Mouse (Mus musculus): ENCODE results near the gene Frmd4a. TPM values are rescaled to one million over a fixed set of nuclear protein-coding genes. Genes with fewer than 3 reads are reported as not detected.

Gene Frmd4a
- polyA plus RNA-seq, 1 experiment from 2014 or later, result 17.7 TPM

- H3K4me3 ChIP-seq (ENCODE audit: control insufficient read depth in 1 of 2, insufficient read depth in 1 of 2, low read depth in 1 of 2, low read length in 2 of 2), result no peak overlapping the region
- no peak overlapping the region for H3K4me2 ChIP-seq (ENCODE audit: low read length)
- no peaks in the 10 kb centered on the region for H3K36me3 ChIP-seq (ENCODE audit: control insufficient read depth, insufficient read depth, low read length)
- no peaks in the 10 kb centered on the region for H3K27me3 ChIP-seq (ENCODE audit: control insufficient read depth, insufficient read depth, low read length)
- no peak for ATAC-seq (ENCODE audit: insufficient number of reproducible peaks, insufficient read depth, low FRiP score, low read depth)
- H3K4me1 ChIP-seq (ENCODE audit: control insufficient read depth in 2 of 2, insufficient read depth in 2 of 2, low read length in 2 of 2), result no peaks in the 10 kb centered on the region
- H3K9ac ChIP-seq (ENCODE audit: low read length), result no peak overlapping the region
- 69% methylated on average over 9 of the region's 9 CpGs for WGBS
- no peak overlapping the region for H3K27ac ChIP-seq (replicated peaks in 1 of 2; ENCODE audit: control insufficient read depth in 1 of 2, insufficient read depth in 1 of 2, low read depth in 2 of 2, low read length in 2 of 2)
- H3K9me3 ChIP-seq (ENCODE audit: control insufficient read depth, low read length), result no peaks in the 10 kb centered on the region
Observed at GRCm38 (mm10) chr2:4361981-4362834, 344.7 kb downstream of the Frmd4a start.

- no peak for ATAC-seq (ENCODE audit: insufficient number of reproducible peaks, insufficient read depth, low FRiP score, low read depth)
Observed at GRCm38 (mm10) chr2:4364908-4365307, 347.4 kb downstream of the Frmd4a start.

GRCm38 (mm10) chr2:4368544-4368943 lies 351.0 kb downstream of the Frmd4a start:
- H3K9ac ChIP-seq (ENCODE audit: low read length), result no peak overlapping the region
- H3K27ac ChIP-seq (replicated peaks in 1 of 2; ENCODE audit: control insufficient read depth in 1 of 2, insufficient read depth in 1 of 2, low read depth in 2 of 2, low read length in 2 of 2), result no peak overlapping the region
- WGBS, result 44% methylated on average over 6 of the region's 6 CpGs
- H3K4me3 ChIP-seq (ENCODE audit: control insufficient read depth in 1 of 2, insufficient read depth in 1 of 2, low read depth in 1 of 2, low read length in 2 of 2), result no peak overlapping the region
- ATAC-seq (ENCODE audit: insufficient number of reproducible peaks, insufficient read depth, low FRiP score, low read depth), result no peak
- no peaks in the 10 kb centered on the region for H3K9me3 ChIP-seq (ENCODE audit: control insufficient read depth, low read length)
- H3K27me3 ChIP-seq (ENCODE audit: control insufficient read depth, insufficient read depth, low read length), result no peaks in the 10 kb centered on the region
- H3K4me1 ChIP-seq (ENCODE audit: control insufficient read depth in 2 of 2, insufficient read depth in 2 of 2, low read length in 2 of 2), result no peaks in the 10 kb centered on the region; a peak in 1 of 4 replicates
- no peak overlapping the region for H3K4me2 ChIP-seq (ENCODE audit: low read length)
- H3K36me3 ChIP-seq (ENCODE audit: control insufficient read depth, insufficient read depth, low read length), result no peaks in the 10 kb centered on the region

More at GRCm38 (mm10) chr2:4364908-4365307, 347.4 kb downstream of the Frmd4a start:
- H3K4me2 ChIP-seq (ENCODE audit: low read length), result no peak overlapping the region
- no peaks in the 10 kb centered on the region for H3K27me3 ChIP-seq (ENCODE audit: control insufficient read depth, insufficient read depth, low read length)
- WGBS, result 78% methylated on average over 4 of the region's 4 CpGs
- no peaks in the 10 kb centered on the region; a peak in 1 of 4 replicates for H3K4me1 ChIP-seq (ENCODE audit: control insufficient read depth in 2 of 2, insufficient read depth in 2 of 2, low read length in 2 of 2)
- no peak overlapping the region for H3K4me3 ChIP-seq (ENCODE audit: control insufficient read depth in 1 of 2, insufficient read depth in 1 of 2, low read depth in 1 of 2, low read length in 2 of 2)
- H3K27ac ChIP-seq (replicated peaks in 1 of 2; ENCODE audit: control insufficient read depth in 1 of 2, insufficient read depth in 1 of 2, low read depth in 2 of 2, low read length in 2 of 2), result no peak overlapping the region
- H3K9ac ChIP-seq (ENCODE audit: low read length), result no peak overlapping the region
- H3K36me3 ChIP-seq (ENCODE audit: control insufficient read depth, insufficient read depth, low read length), result no peaks in the 10 kb centered on the region
- H3K9me3 ChIP-seq (ENCODE audit: control insufficient read depth, low read length), result no peaks in the 10 kb centered on the region

GRCm38 (mm10) chr2:4370499-4370898 lies 353.0 kb downstream of the Frmd4a start:
- no peaks in the 10 kb centered on the region for H3K9me3 ChIP-seq (ENCODE audit: control insufficient read depth, low read length)
- H3K4me1 ChIP-seq (ENCODE audit: control insufficient read depth in 2 of 2, insufficient read depth in 2 of 2, low read length in 2 of 2), result no peaks in the 10 kb centered on the region; a peak in 1 of 4 replicates
- no peak overlapping the region for H3K4me2 ChIP-seq (ENCODE audit: low read length)
- no peaks in the 10 kb centered on the region for H3K36me3 ChIP-seq (ENCODE audit: control insufficient read depth, insufficient read depth, low read length)
- no peak overlapping the region for H3K4me3 ChIP-seq (ENCODE audit: control insufficient read depth in 1 of 2, insufficient read depth in 1 of 2, low read depth in 1 of 2, low read length in 2 of 2)
- no peak overlapping the region for H3K9ac ChIP-seq (ENCODE audit: low read length)
- H3K27me3 ChIP-seq (ENCODE audit: control insufficient read depth, insufficient read depth, low read length), result no peaks in the 10 kb centered on the region
- ATAC-seq (ENCODE audit: insufficient number of reproducible peaks, insufficient read depth, low FRiP score, low read depth), result no peak
- no peak overlapping the region for H3K27ac ChIP-seq (replicated peaks in 1 of 2; ENCODE audit: control insufficient read depth in 1 of 2, insufficient read depth in 1 of 2, low read depth in 2 of 2, low read length in 2 of 2)
- WGBS, result 79% methylated on average over 7 of the region's 7 CpGs

GRCm38 (mm10) chr2:4371341-4371740 lies 353.8 kb downstream of the Frmd4a start:
- H3K4me2 ChIP-seq (ENCODE audit: low read length), result no peak overlapping the region
- H3K9ac ChIP-seq (ENCODE audit: low read length), result no peak overlapping the region
- ATAC-seq (ENCODE audit: insufficient number of reproducible peaks, insufficient read depth, low FRiP score, low read depth), result no peak
- H3K27me3 ChIP-seq (ENCODE audit: control insufficient read depth, insufficient read depth, low read length), result no peaks in the 10 kb centered on the region
- H3K27ac ChIP-seq (replicated peaks in 1 of 2; ENCODE audit: control insufficient read depth in 1 of 2, insufficient read depth in 1 of 2, low read depth in 2 of 2, low read length in 2 of 2), result no peak overlapping the region
- WGBS, result 96% methylated on average over 1 of the region's 1 CpGs
- no peaks in the 10 kb centered on the region; a peak in 1 of 4 replicates for H3K4me1 ChIP-seq (ENCODE audit: control insufficient read depth in 2 of 2, insufficient read depth in 2 of 2, low read length in 2 of 2)
- H3K4me3 ChIP-seq (ENCODE audit: control insufficient read depth in 1 of 2, insufficient read depth in 1 of 2, low read depth in 1 of 2, low read length in 2 of 2), result no peak overlapping the region
- H3K9me3 ChIP-seq (ENCODE audit: control insufficient read depth, low read length), result no peaks in the 10 kb centered on the region
- H3K36me3 ChIP-seq (ENCODE audit: control insufficient read depth, insufficient read depth, low read length), result no peaks in the 10 kb centered on the region

- no peak overlapping the region for H3K4me3 ChIP-seq (ENCODE audit: control insufficient read depth in 1 of 2, insufficient read depth in 1 of 2, low read depth in 1 of 2, low read length in 2 of 2)
- no peaks in the 10 kb centered on the region for H3K36me3 ChIP-seq (ENCODE audit: control insufficient read depth, insufficient read depth, low read length)
- ATAC-seq (ENCODE audit: insufficient number of reproducible peaks, insufficient read depth, low FRiP score, low read depth), result no peak
- no peaks in the 10 kb centered on the region for H3K4me1 ChIP-seq (ENCODE audit: control insufficient read depth in 2 of 2, insufficient read depth in 2 of 2, low read length in 2 of 2)
- no peak overlapping the region for H3K9ac ChIP-seq (ENCODE audit: low read length)
- H3K9me3 ChIP-seq (ENCODE audit: control insufficient read depth, low read length), result no peaks in the 10 kb centered on the region
- WGBS, result 71% methylated on average over 3 of the region's 3 CpGs
- no peak overlapping the region for H3K4me2 ChIP-seq (ENCODE audit: low read length)
- H3K27ac ChIP-seq (replicated peaks in 1 of 2; ENCODE audit: control insufficient read depth in 1 of 2, insufficient read depth in 1 of 2, low read depth in 2 of 2, low read length in 2 of 2), result no peak overlapping the region
- H3K27me3 ChIP-seq (ENCODE audit: control insufficient read depth, insufficient read depth, low read length), result no peaks in the 10 kb centered on the region
Observed at GRCm38 (mm10) chr2:4378844-4379243, 361.3 kb downstream of the Frmd4a start.

GRCm38 (mm10) chr2:4380435-4380834 lies 362.9 kb downstream of the Frmd4a start:
- no peak for ATAC-seq (ENCODE audit: insufficient number of reproducible peaks, insufficient read depth, low FRiP score, low read depth)
- Histone ChIP-seq H3K9me3 (ENCODE audit: control insufficient read depth, low read length) (no peaks in the 10 kb centered on the region), H3K4me1 (ENCODE audit: control insufficient read depth in 2 of 2, insufficient read depth in 2 of 2, low read length in 2 of 2) (no peaks in the 10 kb centered on the region), H3K27ac (replicated peaks in 1 of 2; ENCODE audit: control insufficient read depth in 1 of 2, insufficient read depth in 1 of 2, low read depth in 2 of 2, low read length in 2 of 2) (no peak overlapping the region), H3K27me3 (ENCODE audit: control insufficient read depth, insufficient read depth, low read length) (no peaks in the 10 kb centered on the region), H3K9ac (ENCODE audit: low read length) (no peak overlapping the region), H3K36me3 (ENCODE audit: control insufficient read depth, insufficient read depth, low read length) (no peaks in the 10 kb centered on the region), H3K4me2 (ENCODE audit: low read length) (no peak overlapping the region), H3K4me3 (ENCODE audit: control insufficient read depth in 1 of 2, insufficient read depth in 1 of 2, low read depth in 1 of 2, low read length in 2 of 2) (no peak overlapping the region)
- WGBS, result 86% methylated on average over 6 of the region's 6 CpGs

- WGBS, result 72% methylated on average over 5 of the region's 5 CpGs
- H3K9ac ChIP-seq (ENCODE audit: low read length), result no peak overlapping the region
- no peaks in the 10 kb centered on the region for H3K27me3 ChIP-seq (ENCODE audit: control insufficient read depth, insufficient read depth, low read length)
- no peak overlapping the region for H3K27ac ChIP-seq (replicated peaks in 1 of 2; ENCODE audit: control insufficient read depth in 1 of 2, insufficient read depth in 1 of 2, low read depth in 2 of 2, low read length in 2 of 2)
- no peaks in the 10 kb centered on the region for H3K4me1 ChIP-seq (ENCODE audit: control insufficient read depth in 2 of 2, insufficient read depth in 2 of 2, low read length in 2 of 2)
- no peak overlapping the region for H3K4me3 ChIP-seq (ENCODE audit: control insufficient read depth in 1 of 2, insufficient read depth in 1 of 2, low read depth in 1 of 2, low read length in 2 of 2)
- no peaks in the 10 kb centered on the region for H3K9me3 ChIP-seq (ENCODE audit: control insufficient read depth, low read length)
- H3K4me2 ChIP-seq (ENCODE audit: low read length), result no peak overlapping the region
- ATAC-seq (ENCODE audit: insufficient number of reproducible peaks, insufficient read depth, low FRiP score, low read depth), result no peak
- no peaks in the 10 kb centered on the region for H3K36me3 ChIP-seq (ENCODE audit: control insufficient read depth, insufficient read depth, low read length)
Observed at GRCm38 (mm10) chr2:4380926-4381325, 363.4 kb downstream of the Frmd4a start.
